In the genomic region with DNA sequence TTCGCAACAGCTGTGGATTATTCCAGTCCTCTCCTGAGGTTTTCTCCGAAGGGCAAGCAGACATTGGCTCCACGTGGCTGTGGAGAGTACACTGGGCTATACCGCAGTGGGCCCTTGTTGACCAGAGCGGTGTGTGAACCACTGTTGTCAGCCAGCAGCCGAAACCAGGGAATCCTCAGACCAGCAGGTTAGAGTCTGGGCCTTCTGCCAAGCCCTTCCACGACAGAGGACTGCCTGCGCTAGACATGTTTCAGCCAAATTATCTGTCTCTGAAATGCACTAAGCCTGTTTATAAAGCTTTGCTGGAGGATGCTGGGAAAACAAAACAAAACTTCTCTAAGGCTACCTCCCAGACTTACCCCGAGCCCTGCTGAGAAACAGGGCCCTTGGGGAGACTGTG, we compare ENCODE assay signal across 8 mouse cellular contexts. TPM values are rescaled to one million over a fixed set of nuclear protein-coding genes. Genes with fewer than 3 reads are reported as not detected.
DNase-seq lines count a peak whose midpoint lies in the region; ATAC-seq lines count a peak whose summit lies in the region.
"Had no signal": no experiment of that assay in that cellular context is flagged by ENCODE, and none has a peak within 500 bp of the region (broad histone marks: within the 10 kb centered on the region; RNA-seq: fewer than 3 reads in every experiment).

No protein-coding gene starts in this region.

- WGBS in hindbrain, embryonic 10.5 days = 70% methylated on average over 9 of the region's 9 CpGs
- WGBS in hindbrain, embryonic 12.5 days = 44% methylated on average over 9 of the region's 9 CpGs
- WGBS in limb, embryonic 13.5 days = 32% methylated on average over 9 of the region's 9 CpGs

- no peaks in the 10 kb centered on the region for H3K9me3 ChIP-seq in hindbrain, embryonic 10.5 days
- H3K9me3 ChIP-seq in hindbrain, embryonic 12.5 days (replicated peaks) = no peaks in the 10 kb centered on the region
- no peaks in the 10 kb centered on the region for H3K9me3 ChIP-seq in limb, embryonic 13.5 days

- H3K9ac ChIP-seq in hindbrain, embryonic 12.5 days = no peak overlapping the region
- H3K9ac ChIP-seq in limb, embryonic 13.5 days = peak overlapping the region; percentile 35; the same call in 1 of the 2 replicates

- H3K27ac ChIP-seq in hindbrain, embryonic 10.5 days = peak overlapping the region; percentile 62; the same call in 1 of the 2 replicates
- no peak overlapping the region; the same call in 1 of the 2 replicates for H3K27ac ChIP-seq in hindbrain, embryonic 12.5 days
- H3K27ac ChIP-seq in limb, embryonic 13.5 days = peak overlapping the region; percentile 55; the same call in 1 of the 2 replicates

- no peak for DNase-seq in hindbrain, embryonic 10.5 days (ENCODE audit: low spot score)
- DNase-seq in cerebellum, postnatal 10 days = peak; percentile 84 to 86
- peak; percentile 65 to 70 for DNase-seq in heart, postnatal 10 days
- DNase-seq in embryo, embryonic 10.5 days (ENCODE audit: low spot score) = no peak
- no peak for DNase-seq in right cerebral cortex, adult 18-20 months
- DNase-seq: right cerebral cortex, postnatal 4 days had no signal

- no peaks in the 10 kb centered on the region for H3K36me3 ChIP-seq in hindbrain, embryonic 10.5 days
- no peaks in the 10 kb centered on the region for H3K36me3 ChIP-seq in hindbrain, embryonic 12.5 days
- H3K36me3 ChIP-seq in limb, embryonic 13.5 days = no peaks in the 10 kb centered on the region

- no peak for ATAC-seq in hindbrain, embryonic 12.5 days (ENCODE audit: low FRiP score)
- no peak for ATAC-seq in limb, embryonic 13.5 days (ENCODE audit: low FRiP score, low read depth)

- peaks cover 36% of the 10 kb centered on the region for H3K4me1 ChIP-seq in hindbrain, embryonic 10.5 days (replicated peaks)
- peaks cover 16% of the 10 kb centered on the region for H3K4me1 ChIP-seq in hindbrain, embryonic 12.5 days
- H3K4me1 ChIP-seq in limb, embryonic 13.5 days = peaks cover 33% of the 10 kb centered on the region

- H3K27me3 ChIP-seq in hindbrain, embryonic 10.5 days (ENCODE audit: insufficient read depth, poor library complexity, severe bottlenecking) = peaks cover 13% of the 10 kb centered on the region; the same call in 1 of the 2 replicates
- peaks cover 7% of the 10 kb centered on the region; the same call in 1 of the 2 replicates for H3K27me3 ChIP-seq in hindbrain, embryonic 12.5 days
- H3K27me3 ChIP-seq in limb, embryonic 13.5 days = no peaks in the 10 kb centered on the region

- no peak overlapping the region for H3K4me3 ChIP-seq in hindbrain, embryonic 10.5 days
- no peak overlapping the region for H3K4me3 ChIP-seq in hindbrain, embryonic 12.5 days
- H3K4me3 ChIP-seq in limb, embryonic 13.5 days = no peak overlapping the region

- no peak overlapping the region for H3K4me2 ChIP-seq in hindbrain, embryonic 12.5 days (replicated peaks)
- no peak overlapping the region for H3K4me2 ChIP-seq in limb, embryonic 13.5 days (replicated peaks)

- intact Hi-C loops in heart, postnatal 10 days (cut with DNase I) = no loop called here

RNA-seq across cellular contexts. Expression of a gene that starts 4.7 kb away (rescaled TPM):
- polyA plus RNA-seq in hindbrain, embryonic 10.5 days (2016; fragmentation: Nextera tagmentation; extraction: Ambion mirVana) = 11.6 and 12.0 TPM in 2 replicates
- polyA plus RNA-seq in hindbrain, embryonic 12.5 days (2016; fragmentation: Nextera tagmentation; extraction: Ambion mirVana) = 15.9 and 18.6 TPM in 2 replicates
- 100 to 1,000 TPM; 187 to 200 TPM for total RNA-seq in heart, postnatal 10 days (2021)
- 16.9 and 17.1 TPM in 2 replicates for polyA plus RNA-seq in limb, embryonic 13.5 days (2015; fragmentation: Nextera tagmentation; extraction: Ambion mirVana)

RNA-seq across cellular contexts. Expression of a gene that starts 16.1 kb away (rescaled TPM):
- 38.8 and 58.6 TPM in 2 replicates for polyA plus RNA-seq in hindbrain, embryonic 10.5 days (2016; fragmentation: Nextera tagmentation; extraction: Ambion mirVana)
- polyA plus RNA-seq in hindbrain, embryonic 12.5 days (2016; fragmentation: Nextera tagmentation; extraction: Ambion mirVana) = 110 and 113 TPM in 2 replicates
- total RNA-seq in heart, postnatal 10 days (2021) = 10 to 100 TPM; 13.6 to 14.0 TPM
- 43.7 and 48.2 TPM in 2 replicates for polyA plus RNA-seq in limb, embryonic 13.5 days (2015; fragmentation: Nextera tagmentation; extraction: Ambion mirVana)

RNA-seq across cellular contexts. Expression of a gene that starts 43.7 kb away (rescaled TPM):
- not detected in 2 replicates for polyA plus RNA-seq in hindbrain, embryonic 10.5 days (2016; fragmentation: Nextera tagmentation; extraction: Ambion mirVana)
- 0.43 and 0.46 TPM in 2 replicates for polyA plus RNA-seq in hindbrain, embryonic 12.5 days (2016; fragmentation: Nextera tagmentation; extraction: Ambion mirVana)
- under 1 TPM in 1 of 2 experiments, not detected in 1; 0.53 TPM for total RNA-seq in heart, postnatal 10 days (2021)
- not detected in 2 replicates for polyA plus RNA-seq in limb, embryonic 13.5 days (2015; fragmentation: Nextera tagmentation; extraction: Ambion mirVana)

RNA-seq across cellular contexts. Expression of a gene that starts 43.8 kb away (rescaled TPM):
- 53.7 and 57.6 TPM in 2 replicates for polyA plus RNA-seq in hindbrain, embryonic 10.5 days (2016; fragmentation: Nextera tagmentation; extraction: Ambion mirVana)
- 63.2 and 65.5 TPM in 2 replicates for polyA plus RNA-seq in hindbrain, embryonic 12.5 days (2016; fragmentation: Nextera tagmentation; extraction: Ambion mirVana)
- total RNA-seq in heart, postnatal 10 days (2021) = 10 to 100 TPM; 34.5 to 40.0 TPM
- polyA plus RNA-seq in limb, embryonic 13.5 days (2015; fragmentation: Nextera tagmentation; extraction: Ambion mirVana) = 57.7 and 62.1 TPM in 2 replicates

RNA-seq across cellular contexts. Expression of a gene that starts 48.1 kb away (rescaled TPM):
- 22.8 and 23.8 TPM in 2 replicates for polyA plus RNA-seq in hindbrain, embryonic 10.5 days (2016; fragmentation: Nextera tagmentation; extraction: Ambion mirVana)
- polyA plus RNA-seq in hindbrain, embryonic 12.5 days (2016; fragmentation: Nextera tagmentation; extraction: Ambion mirVana) = 21.9 and 26.6 TPM in 2 replicates
- 10 to 100 TPM; 55.2 to 57.2 TPM for total RNA-seq in heart, postnatal 10 days (2021)
- 34.5 and 35.5 TPM in 2 replicates for polyA plus RNA-seq in limb, embryonic 13.5 days (2015; fragmentation: Nextera tagmentation; extraction: Ambion mirVana)

Comparison
In these comparisons a context has a peak if more than half of its experiments do, and no peak if none do; other contexts are left out.
1. DNase-seq: peak in cerebellum, postnatal 10 days (2 of 2) and heart, postnatal 10 days (2 of 2); none in hindbrain, embryonic 10.5 days (single experiment), embryo, embryonic 10.5 days (single experiment) and right cerebral cortex, adult 18-20 months (single experiment).